Comparison of ENCODE assay signal across 10 mouse cellular contexts in the genomic region with DNA sequence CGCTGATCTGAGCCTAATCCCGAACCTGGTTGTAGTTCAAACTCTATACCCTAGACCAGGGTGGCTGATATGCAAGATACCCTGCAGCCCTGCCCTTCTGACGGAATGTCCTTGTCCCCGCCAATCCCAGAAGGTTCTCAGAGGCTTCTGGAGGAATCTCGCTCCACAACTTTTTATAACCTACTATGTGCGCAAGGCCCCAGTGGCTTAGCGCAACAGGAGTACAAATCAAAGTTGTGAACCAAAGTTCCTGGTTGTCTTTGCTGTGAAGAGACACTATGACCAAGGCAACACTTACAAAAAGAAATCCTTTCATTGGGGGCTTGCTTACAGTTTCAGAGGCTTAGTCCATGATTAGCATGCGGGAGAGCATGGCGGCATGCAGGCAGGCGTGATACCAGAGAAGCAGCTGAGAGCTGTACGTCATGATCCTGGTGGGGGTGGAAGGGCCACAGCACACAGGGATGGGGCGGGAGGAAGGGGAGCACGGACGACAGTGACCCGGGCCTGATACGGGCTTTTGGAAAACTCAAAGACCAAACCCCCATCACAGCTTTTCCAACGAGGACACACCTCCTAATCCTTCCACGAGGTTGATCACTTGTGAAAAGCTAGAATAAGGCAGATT. TPM values are rescaled to one million over a fixed set of nuclear protein-coding genes. Genes with fewer than 3 reads are reported as not detected.
DNase-seq lines count a peak whose midpoint lies in the region; ATAC-seq and TF ChIP-seq lines count a peak whose summit lies in the region.
"Had no signal": no experiment of that assay in that cellular context is flagged by ENCODE, and none has a peak within 500 bp of the region (broad histone marks: within the 10 kb centered on the region; RNA-seq: fewer than 3 reads in every experiment).

No protein-coding gene starts in this region.

- H3K4me1 ChIP-seq in heart, embryonic 11.5 days (ENCODE audit: control insufficient read depth, insufficient read depth, low read length) = peaks cover 22% of the 10 kb centered on the region
- no peaks in the 10 kb centered on the region for H3K4me1 ChIP-seq in ES-Bruce4 (ENCODE audit: control insufficient read depth, insufficient read depth, low read length)
- peaks cover 21% of the 10 kb centered on the region for H3K4me1 ChIP-seq in forebrain, embryonic 13.5 days
- peaks cover 42% of the 10 kb centered on the region for H3K4me1 ChIP-seq in liver, embryonic 13.5 days (replicated peaks)

- no peak for TF ChIP-seq EP300 in ES-Bruce4 (IDR thresholded peaks at IDR 0.05; ENCODE audit: insufficient read depth, low read depth, low read length)

- H3K9me3 ChIP-seq in heart, embryonic 11.5 days (replicated peaks; ENCODE audit: control insufficient read depth, low read length) = no peaks in the 10 kb centered on the region
- H3K9me3 ChIP-seq in ES-Bruce4 (replicated peaks; ENCODE audit: control insufficient read depth, insufficient read depth, low read length, poor library complexity, severe bottlenecking) = no peaks in the 10 kb centered on the region
- H3K9me3 ChIP-seq in forebrain, embryonic 13.5 days (replicated peaks) = no peaks in the 10 kb centered on the region
- no peaks in the 10 kb centered on the region for H3K9me3 ChIP-seq in liver, embryonic 13.5 days (replicated peaks)

- WGBS in heart, embryonic 11.5 days (ENCODE audit: insufficient replicate concordance) = 70% methylated on average over 18 of the region's 18 CpGs
- 72% methylated on average over 18 of the region's 18 CpGs for WGBS in forebrain, embryonic 13.5 days
- WGBS in liver, embryonic 13.5 days (ENCODE audit: insufficient replicate concordance) = 63% methylated on average over 18 of the region's 18 CpGs

- peak overlapping the region; percentile 93; the same call in 1 of the 2 replicates for H3K9ac ChIP-seq in heart, embryonic 11.5 days (ENCODE audit: low read depth, low read length)
- peak overlapping the region; percentile 71 for H3K9ac ChIP-seq in ES-Bruce4 (ENCODE audit: low read depth, poor library complexity, severe bottlenecking)
- H3K9ac ChIP-seq in forebrain, embryonic 13.5 days = no peak overlapping the region
- H3K9ac ChIP-seq in liver, embryonic 13.5 days = no peak overlapping the region; the same call in 1 of the 2 replicates

- intact Hi-C loops in heart, postnatal 36 days (cut with DNase I) = loop anchor here (2.0 kb wide), 1 partner anchor 42 kb away; no protein-coding TSS in a partner anchor
- intact Hi-C loops in left cerebral cortex, adult 2 months (cut with DNase I) = no loop called here

- no peak overlapping the region for H3K27ac ChIP-seq in heart, embryonic 11.5 days (ENCODE audit: low read depth, low read length)
- H3K27ac ChIP-seq in ES-Bruce4 (ENCODE audit: insufficient read depth, low read length) = peak overlapping the region; percentile 30; the same call in 1 of the 2 replicates
- no peak overlapping the region for H3K27ac ChIP-seq in forebrain, embryonic 13.5 days
- H3K27ac ChIP-seq in liver, embryonic 13.5 days = no peak overlapping the region
- H3K27ac ChIP-seq in left cerebral cortex, adult 2 months = no peak overlapping the region

- TF ChIP-seq CTCF in ES-Bruce4 (IDR thresholded peaks at IDR 0.05; ENCODE audit: low read depth, low read length) = no peak
- no peak for TF ChIP-seq CTCF in left cerebral cortex, adult 2 months (IDR thresholded peaks at IDR 0.05)

- no peak overlapping the region; the same call in 1 of the 2 replicates for H3K4me3 ChIP-seq in heart, embryonic 11.5 days (ENCODE audit: low read depth, low read length)
- H3K4me3 ChIP-seq in ES-Bruce4 (ENCODE audit: low read depth, low read length) = peak overlapping the region; percentile 67
- H3K4me3 ChIP-seq in forebrain, embryonic 13.5 days = peak overlapping the region; percentile 94
- H3K4me3 ChIP-seq in liver, embryonic 13.5 days (replicated peaks) = peak overlapping the region; percentile 98
- no peak overlapping the region for H3K4me3 ChIP-seq in left cerebral cortex, adult 2 months

- no peak for ATAC-seq in heart, embryonic 11.5 days (replicated peaks; ENCODE audit: insufficient number of reproducible peaks, low FRiP score, low TSS enrichment)
- ATAC-seq in forebrain, embryonic 13.5 days = peak; percentile 41
- no peak for ATAC-seq in liver, embryonic 13.5 days (ENCODE audit: low read depth)

- no peak for TF ChIP-seq POLR2A in ES-Bruce4 (IDR thresholded peaks at IDR 0.05; ENCODE audit: insufficient read depth, low read length)

- H3K27me3 ChIP-seq in heart, embryonic 11.5 days (ENCODE audit: control insufficient read depth, insufficient read depth, low read length) = no peaks in the 10 kb centered on the region
- H3K27me3 ChIP-seq in ES-Bruce4 (ENCODE audit: control insufficient read depth, insufficient read depth, low read length, poor library complexity, severe bottlenecking) = no peaks in the 10 kb centered on the region
- H3K27me3 ChIP-seq in forebrain, embryonic 13.5 days = no peaks in the 10 kb centered on the region
- no peaks in the 10 kb centered on the region for H3K27me3 ChIP-seq in liver, embryonic 13.5 days

- DNase-seq in heart, postnatal 36 days = no peak
- DNase-seq in liver, embryonic 13.5 days = no peak
- no peak for DNase-seq in left cerebral cortex, adult 2 months (ENCODE audit: extremely low spot score in 1 of 2, low spot score in 2 of 2)
- DNase-seq in layer of hippocampus, adult 9-10 months (ENCODE audit: low spot score) = no peak
- DNase-seq in gastrocnemius, postnatal 4 days (ENCODE audit: low spot score in 2 of 2) = no peak

- H3K4me2 ChIP-seq in heart, embryonic 11.5 days = no peak overlapping the region; the same call in 1 of the 2 replicates
- H3K4me2 ChIP-seq in forebrain, embryonic 13.5 days = 0 out of 2 replicates have a peak overlapping the region, but pooled peaks have one; percentile 88
- peak overlapping the region; percentile 34 for H3K4me2 ChIP-seq in liver, embryonic 13.5 days

- no peaks in the 10 kb centered on the region for H3K36me3 ChIP-seq in heart, embryonic 11.5 days (ENCODE audit: control insufficient read depth, insufficient read depth, low read length)
- no peaks in the 10 kb centered on the region for H3K36me3 ChIP-seq in ES-Bruce4 (ENCODE audit: control insufficient read depth, insufficient read depth, low read length, poor library complexity, severe bottlenecking)
- H3K36me3 ChIP-seq in forebrain, embryonic 13.5 days (ENCODE audit: poor library complexity, severe bottlenecking) = peaks cover 13% of the 10 kb centered on the region
- H3K36me3 ChIP-seq in liver, embryonic 13.5 days = peaks cover 22% of the 10 kb centered on the region

RNA-seq across cellular contexts. Expression of a gene that starts 0.5 kb away (rescaled TPM):
- polyA plus RNA-seq in heart, embryonic 11.5 days (2014; fragmentation: Nextera tagmentation; extraction: Ambion mirVana) = 34.4 and 41.9 TPM in 2 replicates
- 10 to 100 TPM; 17.2 to 18.1 TPM for total RNA-seq in heart, postnatal 36 days (2021)
- polyA plus RNA-seq in ES-Bruce4 (2011; ENCODE audit: insufficient read depth, insufficient read length, low read depth, missing spikeins) = 27.7 and 34.6 TPM in 2 replicates
- polyA plus RNA-seq in forebrain, embryonic 13.5 days (2015; fragmentation: Nextera tagmentation; extraction: Ambion mirVana) = 44.9 and 48.0 TPM in 2 replicates
- polyA plus RNA-seq in liver, embryonic 13.5 days (2015; fragmentation: Nextera tagmentation; extraction: Ambion mirVana) = 119 TPM in 2 replicates
- total RNA-seq in left cerebral cortex, adult 2 months (2021) = 10 to 100 TPM; 44.9 to 45.9 TPM
- total RNA-seq in gastrocnemius, postnatal 4 days (2021) = 10 to 100 TPM; 36.8 to 37.8 TPM

RNA-seq across cellular contexts. Expression of a gene that starts 9.5 kb away (rescaled TPM):
- polyA plus RNA-seq in heart, embryonic 11.5 days (2014; fragmentation: Nextera tagmentation; extraction: Ambion mirVana) = 0.64 TPM in 1 of 2 replicates, not detected in the other
- not detected for total RNA-seq in heart, postnatal 36 days (2021)
- polyA plus RNA-seq in ES-Bruce4 (2011; ENCODE audit: insufficient read depth, insufficient read length, low read depth, missing spikeins) = 0.67 TPM in 1 of 2 replicates, not detected in the other
- 0.20 and 0.30 TPM in 2 replicates for polyA plus RNA-seq in forebrain, embryonic 13.5 days (2015; fragmentation: Nextera tagmentation; extraction: Ambion mirVana)
- 0.13 TPM in 1 of 2 replicates, not detected in the other for polyA plus RNA-seq in liver, embryonic 13.5 days (2015; fragmentation: Nextera tagmentation; extraction: Ambion mirVana)
- under 1 TPM; 0.26 to 0.61 TPM for total RNA-seq in left cerebral cortex, adult 2 months (2021)
- total RNA-seq in gastrocnemius, postnatal 4 days (2021) = under 1 TPM in 1 of 2 experiments, not detected in 1; 0.76 TPM
- total RNA-seq: hematopoietic stem cell, adult 5-6 weeks had no signal
- polyA plus RNA-seq: urinary bladder, adult 2 months had no signal

RNA-seq across cellular contexts. Expression of a gene that starts 18.3 kb away (rescaled TPM):
- 4.5 and 4.7 TPM in 2 replicates for polyA plus RNA-seq in heart, embryonic 11.5 days (2014; fragmentation: Nextera tagmentation; extraction: Ambion mirVana)
- 1 to 10 TPM; 4.3 to 5.5 TPM for total RNA-seq in heart, postnatal 36 days (2021)
- 35.0 TPM in 2 replicates for polyA plus RNA-seq in ES-Bruce4 (2011; ENCODE audit: insufficient read depth, insufficient read length, low read depth, missing spikeins)
- polyA plus RNA-seq in forebrain, embryonic 13.5 days (2015; fragmentation: Nextera tagmentation; extraction: Ambion mirVana) = 7.4 and 7.7 TPM in 2 replicates
- 0.48 and 0.59 TPM in 2 replicates for polyA plus RNA-seq in liver, embryonic 13.5 days (2015; fragmentation: Nextera tagmentation; extraction: Ambion mirVana)
- total RNA-seq in left cerebral cortex, adult 2 months (2021) = 10 to 100 TPM; 68.1 to 71.3 TPM
- 10 to 100 TPM; 10.4 to 11.6 TPM for total RNA-seq in gastrocnemius, postnatal 4 days (2021)

Comparison
In these comparisons a context has a peak if more than half of its experiments do, and no peak if none do; other contexts are left out.
1. H3K4me3 ChIP-seq: peak in ES-Bruce4 (single experiment), forebrain, embryonic 13.5 days (single experiment) and liver, embryonic 13.5 days (single experiment); none in heart, embryonic 11.5 days (single experiment) and left cerebral cortex, adult 2 months (single experiment).
2. H3K9ac ChIP-seq: peak in heart, embryonic 11.5 days (single experiment) and ES-Bruce4 (single experiment); none in forebrain, embryonic 13.5 days (single experiment) and liver, embryonic 13.5 days (single experiment).